Mouse (Mus musculus): ENCODE measurements around the gene Poc1a. TPM values are rescaled to one million over a fixed set of nuclear protein-coding genes. Genes with fewer than 3 reads are reported as not detected.

Poc1a gene
- polyA plus RNA-seq, 1 experiment from 2014 or later: 31.5 TPM

- H3K36me3 ChIP-seq: no peaks in the 10 kb centered on the region
Measured at GRCm38 (mm10) chr9:106354810-106355209, 73.9 kb downstream of the Poc1a start.

GRCm38 (mm10) chr9:106355217-106355974, 74.5 kb downstream of the Poc1a start:
- no peaks in the 10 kb centered on the region for H3K36me3 ChIP-seq
- 43% methylated on average over 10 of the region's 10 CpGs for WGBS
- H3K9me3 ChIP-seq: no peaks in the 10 kb centered on the region
- H3K9ac ChIP-seq (replicated peaks): peak overlapping the region; percentile 34; the same call in 1 of the 2 replicates
- H3K4me1 ChIP-seq (replicated peaks): peaks cover 92% of the 10 kb centered on the region
- H3K27me3 ChIP-seq: no peaks in the 10 kb centered on the region
- H3K4me2 ChIP-seq: peak overlapping the region; percentile 43
- peak overlapping the region; percentile 100 for H3K27ac ChIP-seq
- no peak; the same call in 1 of the 2 replicates for ATAC-seq (ENCODE audit: insufficient number of reproducible peaks, insufficient read depth, low FRiP score, low TSS enrichment, low read depth)
- H3K4me3 ChIP-seq (replicated peaks): no peak overlapping the region

More at GRCm38 (mm10) chr9:106354810-106355209, 73.9 kb downstream of the Poc1a start:
- Histone ChIP-seq H3K9ac (replicated peaks) (no peak overlapping the region), H3K4me2 (0 out of 2 replicates have a peak overlapping the region, but pooled peaks have one; percentile 43), H3K4me1 (replicated peaks) (peaks cover 97% of the 10 kb centered on the region), H3K27me3 (no peaks in the 10 kb centered on the region), H3K27ac (peak overlapping the region; percentile 100), H3K9me3 (no peaks in the 10 kb centered on the region), H3K4me3 (replicated peaks) (no peak overlapping the region)
- ATAC-seq (ENCODE audit: insufficient number of reproducible peaks, insufficient read depth, low FRiP score, low TSS enrichment, low read depth): no peak
- 74% methylated on average over 6 of the region's 6 CpGs for WGBS

- H3K4me1 ChIP-seq (replicated peaks): peaks cover 91% of the 10 kb centered on the region
- no peaks in the 10 kb centered on the region for H3K36me3 ChIP-seq
- H3K27ac ChIP-seq: peak overlapping the region; percentile 100
- no peaks in the 10 kb centered on the region for H3K9me3 ChIP-seq
- peak overlapping the region; percentile 34; the same call in 1 of the 2 replicates for H3K9ac ChIP-seq (replicated peaks)
- H3K27me3 ChIP-seq: no peaks in the 10 kb centered on the region
- H3K4me3 ChIP-seq (replicated peaks): peak overlapping the region; percentile 8; the same call in 1 of the 2 replicates
- ATAC-seq (ENCODE audit: insufficient number of reproducible peaks, insufficient read depth, low FRiP score, low TSS enrichment, low read depth): no peak; the same call in 1 of the 2 replicates
- H3K4me2 ChIP-seq: peak overlapping the region; percentile 43
Measured at GRCm38 (mm10) chr9:106355975-106356286, 75.1 kb downstream of the Poc1a start.

GRCm38 (mm10) chr9:106356323-106356844, 75.5 kb downstream of the Poc1a start:
- Histone ChIP-seq H3K9ac (replicated peaks) (peak overlapping the region; percentile 34; the same call in 1 of the 2 replicates), H3K4me2 (peak overlapping the region; percentile 43), H3K27me3 (no peaks in the 10 kb centered on the region), H3K9me3 (no peaks in the 10 kb centered on the region), H3K4me3 (replicated peaks) (peak overlapping the region; percentile 8; the same call in 1 of the 2 replicates), H3K27ac (peak overlapping the region; percentile 100), H3K4me1 (replicated peaks) (peaks cover 90% of the 10 kb centered on the region), H3K36me3 (no peaks in the 10 kb centered on the region)
- peak; percentile 92 for ATAC-seq (ENCODE audit: insufficient number of reproducible peaks, insufficient read depth, low FRiP score, low TSS enrichment, low read depth)
- 16% methylated on average over 10 of the region's 10 CpGs for WGBS

GRCm38 (mm10) chr9:106357167-106357566, 76.3 kb downstream of the Poc1a start:
- Histone ChIP-seq H3K4me2 (peak overlapping the region; percentile 43; the same call in 1 of the 2 replicates), H3K27me3 (no peaks in the 10 kb centered on the region), H3K36me3 (no peaks in the 10 kb centered on the region), H3K4me3 (replicated peaks) (no peak overlapping the region), H3K4me1 (replicated peaks) (peaks cover 82% of the 10 kb centered on the region), H3K9me3 (no peaks in the 10 kb centered on the region), H3K9ac (replicated peaks) (peak overlapping the region; percentile 28; the same call in 1 of the 2 replicates), H3K27ac (peak overlapping the region; percentile 100)
- no peak for ATAC-seq (ENCODE audit: insufficient number of reproducible peaks, insufficient read depth, low FRiP score, low TSS enrichment, low read depth)
- WGBS: 15% methylated on average over 3 of the region's 3 CpGs

GRCm38 (mm10) chr9:106359297-106359696, 78.4 kb downstream of the Poc1a start:
- H3K27me3 ChIP-seq: no peaks in the 10 kb centered on the region
- no peak overlapping the region; the same call in 1 of the 2 replicates for H3K9ac ChIP-seq (replicated peaks)
- H3K4me3 ChIP-seq (replicated peaks): no peak overlapping the region
- H3K4me1 ChIP-seq (replicated peaks): peaks cover 62% of the 10 kb centered on the region
- no peaks in the 10 kb centered on the region for H3K36me3 ChIP-seq
- H3K4me2 ChIP-seq: no peak overlapping the region
- WGBS: 39% methylated on average over 6 of the region's 6 CpGs
- peak overlapping the region; percentile 100; the same call in 1 of the 2 replicates for H3K27ac ChIP-seq
- no peak for ATAC-seq (ENCODE audit: insufficient number of reproducible peaks, insufficient read depth, low FRiP score, low TSS enrichment, low read depth)
- no peaks in the 10 kb centered on the region for H3K9me3 ChIP-seq

GRCm38 (mm10) chr9:106361140-106361539, 80.3 kb downstream of the Poc1a start:
- Histone ChIP-seq H3K36me3 (no peaks in the 10 kb centered on the region), H3K27ac (0 out of 2 replicates have a peak overlapping the region, but pooled peaks have one; percentile 37), H3K9me3 (no peaks in the 10 kb centered on the region), H3K9ac (replicated peaks) (no peak overlapping the region), H3K4me3 (replicated peaks) (no peak overlapping the region), H3K4me2 (no peak overlapping the region), H3K4me1 (replicated peaks) (peaks cover 62% of the 10 kb centered on the region), H3K27me3 (no peaks in the 10 kb centered on the region)
- ATAC-seq (ENCODE audit: insufficient number of reproducible peaks, insufficient read depth, low FRiP score, low TSS enrichment, low read depth): no peak
- WGBS: 78% methylated on average over 6 of the region's 6 CpGs

- Histone ChIP-seq H3K4me2 (no peak overlapping the region), H3K4me3 (replicated peaks) (no peak overlapping the region), H3K36me3 (peaks cover under 1% of the 10 kb centered on the region; the same call in 1 of the 2 replicates), H3K27me3 (no peaks in the 10 kb centered on the region), H3K9me3 (no peaks in the 10 kb centered on the region), H3K9ac (replicated peaks) (no peak overlapping the region), H3K27ac (peak overlapping the region; percentile 99), H3K4me1 (replicated peaks) (peaks cover 38% of the 10 kb centered on the region)
- WGBS: 67% methylated on average over 7 of the region's 7 CpGs
- ATAC-seq (ENCODE audit: insufficient number of reproducible peaks, insufficient read depth, low FRiP score, low TSS enrichment, low read depth): no peak
Measured at GRCm38 (mm10) chr9:106365333-106365732, 84.5 kb downstream of the Poc1a start.

- H3K4me2 ChIP-seq: peak overlapping the region; percentile 96
- no peak overlapping the region for H3K9ac ChIP-seq (replicated peaks)
- peaks cover 39% of the 10 kb centered on the region for H3K4me1 ChIP-seq (replicated peaks)
- H3K36me3 ChIP-seq: peaks cover 9% of the 10 kb centered on the region
- no peaks in the 10 kb centered on the region for H3K27me3 ChIP-seq
- peak overlapping the region; percentile 99 for H3K27ac ChIP-seq
- no peak overlapping the region for H3K4me3 ChIP-seq (replicated peaks)
- no peaks in the 10 kb centered on the region for H3K9me3 ChIP-seq
- 21% methylated on average over 1 of the region's 1 CpGs for WGBS
- no peak for ATAC-seq (ENCODE audit: insufficient number of reproducible peaks, insufficient read depth, low FRiP score, low TSS enrichment, low read depth)
Measured at GRCm38 (mm10) chr9:106366188-106366587, 85.3 kb downstream of the Poc1a start.

GRCm38 (mm10) chr9:106367001-106367400, 86.1 kb downstream of the Poc1a start:
- H3K27me3 ChIP-seq: no peaks in the 10 kb centered on the region
- H3K4me2 ChIP-seq: peak overlapping the region; percentile 96
- peak overlapping the region; percentile 99 for H3K4me3 ChIP-seq (replicated peaks)
- H3K9me3 ChIP-seq: no peaks in the 10 kb centered on the region
- WGBS: 17% methylated on average over 5 of the region's 5 CpGs
- peaks cover 17% of the 10 kb centered on the region for H3K36me3 ChIP-seq
- H3K9ac ChIP-seq (replicated peaks): peak overlapping the region; percentile 58
- H3K27ac ChIP-seq: peak overlapping the region; percentile 99
- peak; percentile 0; the same call in 1 of the 2 replicates for ATAC-seq (ENCODE audit: insufficient number of reproducible peaks, insufficient read depth, low FRiP score, low TSS enrichment, low read depth)
- peaks cover 46% of the 10 kb centered on the region for H3K4me1 ChIP-seq (replicated peaks)

- peak overlapping the region; percentile 99 for H3K4me3 ChIP-seq (replicated peaks)
- peak; percentile 90 for ATAC-seq (ENCODE audit: insufficient number of reproducible peaks, insufficient read depth, low FRiP score, low TSS enrichment, low read depth)
- H3K9ac ChIP-seq (replicated peaks): peak overlapping the region; percentile 98
- H3K4me1 ChIP-seq (replicated peaks): peaks cover 53% of the 10 kb centered on the region
- H3K27me3 ChIP-seq: no peaks in the 10 kb centered on the region
- WGBS: under 1% methylated on average over 36 of the region's 36 CpGs
- H3K27ac ChIP-seq: peak overlapping the region; percentile 99
- peaks cover 24% of the 10 kb centered on the region for H3K36me3 ChIP-seq
- H3K4me2 ChIP-seq: peak overlapping the region; percentile 96
- no peaks in the 10 kb centered on the region for H3K9me3 ChIP-seq
Measured at GRCm38 (mm10) chr9:106367592-106368111, 86.8 kb downstream of the Poc1a start.
